Mouse (Mus musculus) heart, postnatal 0 days (tissue): ENCODE results near the gene Krt87. TPM values are rescaled to one million over a fixed set of nuclear protein-coding genes. Genes with fewer than 3 reads are reported as not detected.
A peak's percentile ranks its signal among the peaks of the same experiment; 100 is the strongest.

Source experiments
- ATAC-seq: fragments of 200-750 bp; cut with Nextera tagmentation; 2 replicates; pipeline ENCODE4 v1.8.0; 2017; ENCODE audit warnings: low read depth, moderate number of reproducible peaks, moderate library complexity; ENCODE audit not compliant: insufficient read depth
- DNase-seq: peaks from one replicate; pipeline ENCODE4 v3.0.0-alpha.2; 2016; ENCODE audit warnings: low spot score
- H3K27ac ChIP-seq: fragments of 300-500 bp; sonication (generic); 2 replicates; pipeline ENCODE4 v1.5.1; 2014; ENCODE audit warnings: low read depth, mild to moderate bottlenecking
- H3K27me3 ChIP-seq: fragments of 300-500 bp; sonication (generic); 2 replicates; pipeline ENCODE4 v1.6.1; 2014; ENCODE audit warnings: low read length, mixed read lengths; ENCODE audit not compliant: control insufficient read depth, insufficient read depth
- H3K36me3 ChIP-seq: fragments of 300-500 bp; sonication (generic); replicated peaks from 2 replicates; pipeline ENCODE4 v1.6.1; 2014; ENCODE audit warnings: low read length, mixed read lengths; ENCODE audit not compliant: control insufficient read depth, insufficient read depth
- H3K4me1 ChIP-seq: fragments of 300-500 bp; sonication (generic); 2 replicates; pipeline ENCODE4 v1.6.1; 2014; ENCODE audit warnings: antibody characterized with exemption; ENCODE audit not compliant: control insufficient read depth, insufficient read depth
- H3K4me2 ChIP-seq: fragments of 300-500 bp; sonication (generic); 2 replicates; pipeline ENCODE4 v1.6.1; 2014; ENCODE audit warnings: low read depth, mild to moderate bottlenecking, low read length, moderate library complexity
- H3K4me3 ChIP-seq: fragments of 300-500 bp; sonication (generic); 2 replicates; pipeline ENCODE4 v1.5.1; 2014; ENCODE audit warnings: low read depth, low read length
- H3K9ac ChIP-seq: fragments of 300-500 bp; sonication (generic); replicated peaks from 2 replicates; pipeline ENCODE4 v1.6.1; 2014; ENCODE audit warnings: low read depth, low read length, mixed read lengths
- H3K9me3 ChIP-seq: fragments of 300-500 bp; sonication (generic); replicated peaks from 2 replicates; pipeline ENCODE4 v1.6.1; 2016; ENCODE audit warnings: low read length; ENCODE audit not compliant: control insufficient read depth
- CTCF ChIP-seq: IDR thresholded peaks from 2 replicates; pipeline ENCODE4 v1.5.1; 2016; ENCODE audit warnings: antibody characterized with exemption, control low read depth, low read depth
- EP300 ChIP-seq: IDR thresholded peaks from 2 replicates; pipeline ENCODE4 v1.6.1; 2016; ENCODE audit warnings: antibody characterized with exemption, low read depth
- WGBS: fragments of 180-500 bp; shearing (Covaris S2); extraction: QIAGEN DNeasy Blood & Tissue Kit; methylation state at CpG from one replicate; pipeline ENCODE4 v1.1.7; 2014; 5-methylcytosine and 5-hydroxymethylcytosine counted together
- polyA plus RNA-seq: library from polyadenylated mRNA; unstranded; fragments of >200 nt; fragmentation: Nextera tagmentation; extraction: Ambion mirVana; gene quantifications from 2 replicates; pipeline ENCODE4 v1.2.1, GENCODE M21; 2015
- total RNA-seq: library from RNA; depleted of rRNA; stranded (reverse); fragments of >200 nt; gene quantifications from 2 replicates; pipeline ENCODE4 v1.2.3, GENCODE M21; 2014; ENCODE audit warnings: low replicate concordance; rRNA removed

Gene Krt87
- total RNA-seq (not detected in 2 replicates), polyA plus RNA-seq (not detected in 2 replicates)

- 2% methylated on average over 34 of the region's 34 CpGs for WGBS
- Histone ChIP-seq H3K4me3 (peak within 1 kb of the TSS; percentile 11), H3K27ac (no peak within 1 kb of the TSS)
Observed at GRCm38 (mm10) chr15:101438555-101438954, at the start of gene Krt87. TSS of gene Krt87 (minus strand) at chr15:101438804.

DNA sequence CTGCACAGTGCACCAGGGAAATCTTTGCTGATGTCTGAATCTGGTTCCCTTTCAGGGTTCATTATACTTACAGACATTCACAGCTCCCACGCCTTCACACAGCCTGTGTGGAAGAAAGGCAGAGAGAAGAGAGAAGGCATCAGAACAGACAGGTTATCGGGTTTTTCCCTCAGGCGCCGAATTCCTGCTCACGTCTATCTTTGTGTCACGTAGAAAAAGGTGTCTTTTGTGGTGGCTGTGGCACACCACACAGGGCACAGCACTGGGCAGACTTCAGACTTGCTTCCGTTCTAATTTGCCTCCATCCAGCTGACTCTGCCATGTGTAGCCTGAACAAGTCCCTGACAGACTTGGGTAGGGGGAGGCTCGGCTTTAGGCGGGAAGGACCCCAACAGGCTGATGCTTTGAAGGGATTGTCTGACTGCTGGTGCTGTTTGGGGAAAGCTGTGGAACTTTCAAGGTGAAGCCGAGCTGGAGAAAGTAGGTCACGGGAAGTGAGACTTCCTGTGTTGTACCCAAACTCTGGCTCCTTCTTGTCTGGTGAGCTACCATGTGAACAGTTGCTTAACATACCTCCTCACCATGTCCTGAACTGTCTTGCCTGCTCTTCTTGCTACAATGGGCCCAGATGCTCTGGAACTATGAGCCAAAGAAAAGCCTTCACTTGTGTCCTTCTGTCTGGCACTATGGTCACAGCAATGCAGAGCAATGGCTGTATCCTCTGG lies 47.5 kb upstream of the Krt87 start:
- no peaks in the 10 kb centered on the region for H3K27me3 ChIP-seq
- no peaks in the 10 kb centered on the region for H3K4me1 ChIP-seq
- H3K27ac ChIP-seq, result no peak overlapping the region
- no peaks in the 10 kb centered on the region for H3K36me3 ChIP-seq
- WGBS, result 76% methylated on average over 11 of the region's 11 CpGs
- TF ChIP-seq EP300 (no peak), CTCF (no peak)
- no peak for ATAC-seq
- no peak overlapping the region for H3K4me3 ChIP-seq
- no peak overlapping the region for H3K4me2 ChIP-seq
- no peaks in the 10 kb centered on the region for H3K9me3 ChIP-seq
- DNase-seq, result no peak
- H3K9ac ChIP-seq, result no peak overlapping the region

More at GRCm38 (mm10) chr15:101438555-101438954, at the start of gene Krt87:
- Histone ChIP-seq H3K4me1 (no peaks in the 10 kb centered on the region), H3K36me3 (no peaks in the 10 kb centered on the region), H3K4me2 (peak within 1 kb of the TSS; percentile 23; the same call in 1 of the 2 replicates), H3K27me3 (peaks cover 31% of the 10 kb centered on the region), H3K9me3 (no peaks in the 10 kb centered on the region), H3K9ac (no peak within 1 kb of the TSS)
- ATAC-seq (no peak), DNase-seq (no peak)
- TF ChIP-seq EP300, result no peak
- no peak for TF ChIP-seq CTCF

GRCm38 (mm10) chr15:101484939-101485338 lies 46.3 kb upstream of the Krt87 start:
- Histone ChIP-seq H3K36me3 (no peaks in the 10 kb centered on the region), H3K9ac (no peak overlapping the region), H3K4me3 (no peak overlapping the region), H3K9me3 (no peaks in the 10 kb centered on the region), H3K4me1 (no peaks in the 10 kb centered on the region), H3K4me2 (no peak overlapping the region), H3K27ac (no peak overlapping the region), H3K27me3 (no peaks in the 10 kb centered on the region)
- ATAC-seq (no peak), DNase-seq (no peak)
- WGBS, result 69% methylated on average over 1 of the region's 1 CpGs
- no peak for TF ChIP-seq EP300
- TF ChIP-seq CTCF, result no peak

- TF ChIP-seq EP300, result no peak
- TF ChIP-seq CTCF, result no peak
- Histone ChIP-seq H3K36me3 (no peaks in the 10 kb centered on the region), H3K4me1 (no peaks in the 10 kb centered on the region), H3K4me2 (no peak overlapping the region), H3K9ac (no peak overlapping the region), H3K27me3 (peaks cover 7% of the 10 kb centered on the region), H3K4me3 (no peak overlapping the region), H3K27ac (no peak overlapping the region), H3K9me3 (no peaks in the 10 kb centered on the region)
- no peak for ATAC-seq
- WGBS, result 44% methylated on average over 1 of the region's 1 CpGs
- no peak for DNase-seq
Observed at GRCm38 (mm10) chr15:101483646-101484045, 45.0 kb upstream of the Krt87 start.

GRCm38 (mm10) chr15:101482056-101482455 lies 43.5 kb upstream of the Krt87 start:
- Histone ChIP-seq H3K4me2 (no peak overlapping the region), H3K4me1 (no peaks in the 10 kb centered on the region), H3K9me3 (no peaks in the 10 kb centered on the region), H3K9ac (no peak overlapping the region), H3K27ac (no peak overlapping the region), H3K4me3 (no peak overlapping the region), H3K27me3 (peaks cover 11% of the 10 kb centered on the region), H3K36me3 (no peaks in the 10 kb centered on the region)
- TF ChIP-seq CTCF, result no peak
- TF ChIP-seq EP300, result no peak
- DNase-seq (no peak), ATAC-seq (no peak)
- 30% methylated on average over 4 of the region's 4 CpGs for WGBS

- Histone ChIP-seq H3K4me1 (no peaks in the 10 kb centered on the region), H3K4me3 (peak overlapping the region; percentile 25; the same call in 1 of the 2 replicates), H3K9ac (no peak overlapping the region), H3K36me3 (no peaks in the 10 kb centered on the region), H3K4me2 (peak overlapping the region; percentile 50), H3K27me3 (peaks cover 11% of the 10 kb centered on the region), H3K9me3 (no peaks in the 10 kb centered on the region), H3K27ac (no peak overlapping the region)
- no peak for DNase-seq
- no peak for TF ChIP-seq EP300
- no peak for TF ChIP-seq CTCF
- ATAC-seq, result no peak
- 36% methylated on average over 11 of the region's 11 CpGs for WGBS
Observed at GRCm38 (mm10) chr15:101479666-101480060, 41.1 kb upstream of the Krt87 start.
